Mouse (Mus musculus) gastrocnemius, postnatal 14 days (tissue): ENCODE data around the gene Lrrc42. TPM values are rescaled to one million over a fixed set of nuclear protein-coding genes. Genes with fewer than 3 reads are reported as not detected.

ENCODE experiments used
- DNase-seq: peaks from one replicate; pipeline ENCODE4 v3.0.0; 2021; ENCODE audit warnings: mixed read lengths
- intact Hi-C: fragments of 180-260 bp; cut with DNase I; formaldehyde crosslinking; loops from one replicate; pipeline ENCODE4 v1.15.1; 2025; ENCODE audit warnings: low total_unique reads
- long read RNA-seq, 2 experiments: library from polyadenylated mRNA; stranded (forward); transcript quantifications; one replicate each; pipeline ENCODE4 v2.0.0; 2021
- total RNA-seq, 2 experiments: library from RNA; stranded (reverse); gene quantifications; 2 replicates each; pipeline ENCODE4 v1.2.3; 2021

Gene Lrrc42
- 10 to 100 TPM; 12.6 to 14.7 TPM for total RNA-seq
- long read RNA-seq, experiment 1, partial matches to known transcripts, result 1 of 3 reads
- long read RNA-seq, experiment 1, other reads (novel, unspliced or antisense), result 1 of 3 reads
- long read RNA-seq, experiment 2, transcript Lrrc42-201 (8 exons, 1,755 nt), result major isoform, 9 of 9 reads
- long read RNA-seq, experiment 2, partial matches to known transcripts, result 0 of 9 reads
- long read RNA-seq, experiment 2, other reads (novel, unspliced or antisense), result 0 of 9 reads

DNA sequence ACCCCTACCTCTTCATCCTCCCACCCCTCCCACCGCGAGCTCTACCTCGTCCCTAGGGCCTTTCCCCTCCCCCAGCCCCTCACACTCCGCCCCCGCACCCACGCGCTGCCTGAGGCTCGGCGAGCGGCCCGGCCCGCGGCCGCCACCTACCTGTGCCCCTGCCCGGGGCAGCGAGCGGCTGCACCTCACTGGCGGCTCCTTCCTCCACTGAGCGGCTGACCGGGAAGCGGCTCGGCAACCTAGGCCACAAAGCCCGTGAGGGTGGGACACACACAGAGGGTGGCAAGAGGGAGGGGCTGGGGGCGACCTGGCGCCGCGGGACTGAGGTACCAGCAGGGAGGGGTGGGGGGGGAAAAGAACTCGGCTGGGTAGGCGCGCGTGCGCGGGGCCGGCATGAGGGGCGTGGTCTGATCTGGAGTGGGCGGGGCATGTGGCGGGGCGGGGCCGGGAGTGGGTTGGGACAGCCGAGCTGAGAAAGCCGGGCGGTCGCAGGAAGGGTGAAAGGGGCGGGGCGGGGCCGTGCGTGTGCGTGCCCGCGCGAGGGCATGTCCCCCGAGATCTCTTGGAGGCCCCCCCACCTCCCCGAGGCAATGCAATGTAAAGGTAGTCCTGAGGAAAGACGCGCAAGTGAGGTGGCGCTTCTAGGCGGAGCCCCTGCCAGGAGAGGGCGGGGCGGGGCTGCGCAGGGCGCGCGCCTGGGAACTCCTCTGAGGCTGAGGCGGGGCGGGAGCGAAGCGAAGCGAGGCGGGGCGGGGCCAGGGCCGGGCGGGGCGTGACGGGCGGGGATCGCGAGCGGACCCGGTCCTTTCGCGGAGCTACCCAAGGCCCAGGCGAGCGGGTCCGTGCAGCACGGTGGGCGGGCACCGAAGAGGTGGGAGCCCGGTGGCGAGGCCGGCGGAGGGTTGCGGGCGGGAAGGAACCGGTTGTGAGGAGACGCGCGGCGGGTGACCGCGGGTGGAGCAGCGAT lies at the start of gene Lrrc42, which contains the start of gene Hspb11:
Gene Lrrc42 (minus strand): TSS at position 408 of the 967 bp plus-strand sequence.
Gene Hspb11 (plus strand): TSS at position 469 of the 967 bp plus-strand sequence.
- peak; percentile 95 for DNase-seq
- intact Hi-C loops, result no loop called here

DNA sequence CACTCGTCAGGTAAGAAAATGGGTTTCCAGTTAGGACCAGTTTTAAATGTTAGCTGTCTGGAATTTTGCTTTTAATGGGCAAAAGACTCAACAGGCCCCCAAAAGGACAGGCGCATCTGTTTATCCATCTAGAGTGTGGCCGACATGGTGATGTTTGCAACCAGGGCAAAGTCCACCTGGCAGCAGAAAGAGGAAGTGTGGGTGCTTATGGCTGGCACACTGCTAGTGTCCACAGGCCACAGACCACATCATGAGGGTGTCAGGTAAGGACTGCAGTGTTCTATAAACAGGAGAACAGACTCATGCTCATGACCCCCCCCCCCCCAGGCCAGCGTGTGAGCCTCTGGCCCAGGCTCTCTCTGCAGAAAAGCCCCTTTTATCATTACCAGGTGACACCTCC lies 49.5 kb upstream of the Lrrc42 start:
- DNase-seq, result no peak
- intact Hi-C loops, result no loop called here

- DNase-seq, result no peak
- intact Hi-C loops, result no loop called here
Measured at GRCm38 (mm10) chr4:107302221-107302620, 48.9 kb upstream of the Lrrc42 start.

- intact Hi-C loops, result no loop called here
- no peak for DNase-seq
Measured at GRCm38 (mm10) chr4:107300902-107301555, 47.7 kb upstream of the Lrrc42 start.

- DNase-seq, result no peak
- intact Hi-C loops, result no loop called here
Measured at GRCm38 (mm10) chr4:107300371-107300770, 47.0 kb upstream of the Lrrc42 start.

DNA sequence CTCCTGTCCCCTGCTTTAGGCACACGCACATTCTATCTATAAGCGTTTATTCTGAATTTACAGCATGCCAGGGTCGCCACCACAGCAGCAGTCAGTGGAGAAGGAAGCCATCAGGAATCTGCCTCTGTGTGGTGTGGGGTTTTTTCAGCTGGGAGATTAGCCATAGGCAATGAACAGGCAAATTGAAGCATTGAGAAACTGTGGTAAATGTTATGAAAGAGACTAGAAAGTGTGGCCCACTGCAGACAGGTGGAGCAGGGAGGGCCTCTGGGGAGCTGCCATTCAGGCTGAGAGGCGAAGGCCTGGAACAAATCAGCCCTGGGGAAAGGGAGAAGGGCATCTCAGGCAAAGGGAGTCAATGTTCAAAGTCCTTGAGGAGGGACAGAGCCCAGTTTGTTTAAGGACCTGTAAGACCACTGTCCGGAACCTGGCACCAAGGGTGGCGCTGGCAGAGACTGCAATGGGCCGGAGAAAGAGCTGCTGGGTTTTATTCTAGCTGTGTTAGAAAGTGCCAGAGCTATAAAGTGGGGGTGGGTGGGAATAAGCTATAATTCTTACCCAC lies 46.5 kb upstream of the Lrrc42 start:
- intact Hi-C loops, result no loop called here
- DNase-seq, result no peak

DNA sequence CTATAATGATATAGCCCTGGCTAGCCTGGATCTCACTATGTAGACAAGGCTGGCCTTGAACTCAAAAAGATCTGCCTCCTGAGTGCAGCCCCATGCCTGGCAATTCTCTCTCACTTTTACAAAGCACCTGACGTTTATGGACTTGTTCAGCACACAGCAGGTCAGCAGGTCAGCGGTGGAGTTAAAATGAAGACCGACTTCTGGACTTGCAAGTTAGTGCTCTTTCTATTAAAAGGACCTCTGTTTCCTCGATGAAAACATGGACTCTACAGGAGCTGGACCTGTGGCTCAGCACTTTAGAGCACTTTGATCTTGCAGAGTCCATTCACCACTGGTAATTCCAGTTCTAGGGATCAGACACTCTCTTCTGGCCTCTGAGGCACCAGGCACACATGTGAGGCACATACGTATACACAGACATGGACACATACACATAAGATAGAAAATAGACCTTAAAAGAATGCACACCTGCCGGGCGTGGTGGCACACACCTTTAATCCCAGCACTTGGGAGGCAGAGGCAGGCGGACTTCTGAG lies 44.8 kb upstream of the Lrrc42 start:
- DNase-seq, result no peak
- intact Hi-C loops, result no loop called here

DNA sequence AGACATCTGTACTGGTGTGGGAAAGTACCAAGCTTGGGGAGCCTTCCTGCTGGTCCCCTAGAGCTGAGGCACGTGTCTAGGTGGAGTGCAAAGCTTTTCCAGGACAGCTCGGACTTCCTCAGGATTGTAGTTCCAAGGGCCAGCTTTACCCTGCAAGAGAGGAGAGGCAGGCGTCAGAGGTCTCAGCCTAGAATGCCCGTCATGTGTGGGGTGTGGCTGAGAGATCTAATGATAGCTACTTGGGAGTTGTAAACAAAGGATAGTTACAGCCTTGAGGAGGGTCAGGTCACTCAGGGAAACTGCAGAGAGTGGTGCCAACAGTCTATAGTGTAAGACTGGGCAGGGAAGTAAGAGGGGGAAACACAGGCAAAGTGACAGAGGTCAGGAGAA lies 38.9 kb upstream of the Lrrc42 start:
- intact Hi-C loops, result no loop called here
- no peak for DNase-seq

GRCm38 (mm10) chr4:107291611-107292272 lies 38.4 kb upstream of the Lrrc42 start:
- intact Hi-C loops, result no loop called here
- no peak for DNase-seq

GRCm38 (mm10) chr4:107287517-107287916 lies 34.2 kb upstream of the Lrrc42 start:
- DNase-seq, result no peak
- intact Hi-C loops, result no loop called here

DNA sequence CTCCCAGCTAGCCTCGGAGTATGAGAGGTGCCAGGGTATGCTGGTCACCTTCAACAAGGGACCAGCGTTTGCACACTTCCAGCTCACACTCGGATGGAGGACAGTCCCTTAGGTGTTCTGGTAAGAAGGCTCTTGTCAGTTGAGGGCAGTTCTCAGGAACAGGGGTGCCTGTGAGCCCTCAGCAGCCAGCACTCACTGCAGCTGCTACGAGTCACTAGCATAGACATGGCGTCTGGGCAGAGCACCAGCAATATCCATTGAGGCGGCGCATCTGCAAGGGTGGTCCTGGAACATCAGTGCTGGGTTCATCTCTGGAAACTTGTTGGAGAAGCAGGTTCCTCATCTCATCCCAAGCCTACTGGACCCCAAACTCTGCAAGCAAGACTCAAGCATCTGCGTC lies 33.1 kb upstream of the Lrrc42 start:
- intact Hi-C loops, result no loop called here
- DNase-seq, result no peak

- DNase-seq, result no peak
Measured at GRCm38 (mm10) chr4:107285446-107286200, 32.3 kb upstream of the Lrrc42 start.

GRCm38 (mm10) chr4:107280843-107281475 lies 27.6 kb upstream of the Lrrc42 start:
- intact Hi-C loops, result no loop called here
- no peak for DNase-seq

More at GRCm38 (mm10) chr4:107285446-107286200, 32.3 kb upstream of the Lrrc42 start:
- intact Hi-C loops, result no loop called here

DNA sequence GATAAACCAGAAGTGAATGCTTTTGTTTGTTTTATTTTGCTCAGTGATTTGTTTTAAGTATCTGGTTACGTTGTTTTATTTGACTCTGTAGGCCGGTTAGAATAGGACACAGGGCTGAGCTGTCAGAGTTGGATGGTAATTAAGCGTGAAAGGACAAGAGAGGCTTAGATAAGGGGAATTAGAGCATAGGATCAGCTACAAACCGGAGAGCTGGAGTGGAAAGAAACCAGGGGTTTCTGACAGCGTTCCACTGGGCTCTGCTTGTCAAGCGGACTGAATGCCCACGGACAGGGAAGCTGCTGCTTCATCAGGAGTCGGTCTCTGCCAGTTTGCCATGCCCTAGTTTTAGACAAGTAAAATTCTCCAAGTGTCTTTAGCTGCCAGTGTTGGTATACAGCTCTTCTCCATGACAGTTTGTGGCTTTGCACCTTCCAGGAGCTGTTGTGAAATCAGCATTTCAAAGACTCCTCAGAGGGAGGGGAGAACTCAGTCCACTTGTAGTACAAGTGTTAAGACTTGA lies 24.9 kb upstream of the Lrrc42 start:
- intact Hi-C loops, result no loop called here
- no peak for DNase-seq

DNA sequence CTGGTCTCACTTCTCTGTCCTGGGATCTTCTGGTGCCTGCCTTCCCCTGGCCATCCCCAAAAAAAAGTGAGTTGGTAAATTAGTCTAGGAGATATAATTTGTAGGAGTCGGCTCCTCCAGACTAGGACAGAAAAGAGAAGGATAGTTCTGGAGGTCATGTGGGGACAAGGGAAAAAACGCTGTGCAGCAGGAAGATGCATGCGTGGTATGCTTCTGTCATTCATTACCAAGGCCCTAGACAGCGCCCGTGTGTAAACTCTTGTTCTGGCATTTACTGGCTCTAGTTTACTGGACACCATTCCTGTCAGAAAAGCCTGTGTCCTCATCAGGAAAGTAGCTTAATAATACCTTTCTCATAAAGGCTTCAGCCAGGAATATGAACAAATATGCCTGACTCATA lies 21.2 kb upstream of the Lrrc42 start:
- no peak for DNase-seq

DNA sequence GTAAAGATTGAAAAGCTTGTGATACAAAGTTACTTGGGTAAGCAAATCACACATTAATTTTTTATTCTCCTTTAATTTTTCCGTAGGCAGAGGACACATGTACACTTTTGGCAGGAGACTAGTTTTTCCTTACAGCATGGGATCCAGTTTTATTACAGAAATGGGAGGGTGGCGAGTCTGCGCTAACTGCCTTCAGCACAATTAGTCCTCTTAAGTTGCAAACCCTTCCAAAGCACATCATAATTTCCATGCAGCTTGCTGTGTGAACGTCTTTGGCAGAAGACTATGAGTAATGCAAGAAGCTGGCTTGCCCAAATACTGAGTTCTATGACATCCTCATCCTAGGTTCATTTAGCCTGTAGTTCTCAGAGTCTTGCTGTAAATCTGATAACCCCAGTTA lies 20.4 kb upstream of the Lrrc42 start:
- intact Hi-C loops, result no loop called here
- DNase-seq, result no peak

More for the DNA sequence above, 21.2 kb upstream of the Lrrc42 start:
- intact Hi-C loops, result no loop called here

GRCm38 (mm10) chr4:107260001-107260400 lies 6.7 kb upstream of the Lrrc42 start:
- DNase-seq, result no peak
- intact Hi-C loops, result no loop called here

DNA sequence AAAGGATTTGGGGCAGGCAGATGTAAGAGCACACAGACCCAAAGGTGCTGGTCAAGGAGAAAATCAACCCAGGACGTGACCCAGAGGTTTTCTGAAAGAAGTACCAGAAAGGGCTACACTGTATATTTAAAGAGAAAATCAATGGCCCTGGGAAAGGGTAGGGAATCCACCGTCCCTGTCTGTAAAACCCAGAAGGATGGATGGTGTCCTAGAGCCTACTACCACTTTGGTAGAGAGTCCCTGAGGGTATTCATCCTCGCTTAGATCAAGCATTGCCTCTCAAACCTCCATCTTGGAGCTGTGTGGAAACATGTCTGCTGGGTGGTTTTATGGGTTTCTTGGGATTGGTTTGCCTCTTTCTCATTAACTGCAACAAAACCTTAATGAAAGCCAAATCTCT lies 1.1 kb upstream of the Lrrc42 start:
- intact Hi-C loops, result no loop called here
- no peak for DNase-seq
